Mouse (Mus musculus): ENCODE data around the gene Stim2.

DNA sequence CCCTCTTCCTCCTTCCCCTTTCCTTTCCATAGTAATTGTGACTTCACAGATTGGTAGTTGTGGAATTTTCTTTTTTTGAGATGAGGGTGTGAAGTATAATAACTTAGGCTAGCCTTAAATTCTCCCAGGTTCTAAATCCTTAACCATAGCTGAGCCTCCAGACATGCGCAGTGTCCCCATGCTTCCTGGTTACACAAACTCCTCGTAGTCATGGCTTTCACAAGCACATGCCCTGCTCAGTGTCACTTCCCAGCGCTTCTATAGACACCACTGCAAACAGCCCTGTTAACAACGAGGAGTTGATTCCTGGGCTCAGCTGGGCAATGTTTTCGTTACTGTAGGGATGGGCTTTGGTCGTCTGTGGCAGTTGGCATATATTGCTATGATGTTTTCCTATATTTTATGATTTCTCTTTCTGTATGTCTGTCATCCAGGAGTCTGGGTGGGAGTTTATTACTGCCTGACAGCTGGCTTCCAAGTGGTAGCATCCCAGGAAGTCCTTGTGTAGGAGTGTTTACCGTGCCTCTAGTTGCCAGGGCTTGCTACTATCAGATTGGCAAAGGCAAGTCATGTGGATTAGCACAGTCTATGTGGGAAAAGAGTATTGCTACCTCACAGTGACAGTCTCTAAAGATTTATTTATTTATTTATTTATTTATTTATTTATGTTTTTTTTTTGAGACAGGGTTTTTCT is 55.5 kb downstream of the Stim2 start:
- TF ChIP-seq CTCF (IDR thresholded peaks at IDR 0.05; ENCODE audit: borderline replicate concordance, control insufficient read depth, extremely low read depth, insufficient read depth, low read length, poor library complexity) (no peak), POLR2A (IDR thresholded peaks at IDR 0.05; ENCODE audit: control insufficient read depth, extremely low read depth, insufficient read depth, low read length, poor library complexity) (no peak)

Data from thymus, adult 2 months (tissue).